Mouse (Mus musculus) telencephalon, adult 2 months (tissue): Measurements from ENCODE around the gene Ubxn6.

Experiments used
- DNase-seq: peaks from one replicate; pipeline ENCODE4 v3.0.0-alpha.2; 2011; ENCODE audit warnings: low read depth, low spot score

Gene Ubxn6

GRCm38 (mm10) chr17:56024931-56025330 lies 49.9 kb downstream of the Ubxn6 start:
- DNase-seq: no peak

- no peak for DNase-seq
Measured at GRCm38 (mm10) chr17:56024476-56024875, 50.4 kb downstream of the Ubxn6 start.

GRCm38 (mm10) chr17:56023386-56023785 lies 51.4 kb downstream of the Ubxn6 start:
- no peak for DNase-seq

DNA sequence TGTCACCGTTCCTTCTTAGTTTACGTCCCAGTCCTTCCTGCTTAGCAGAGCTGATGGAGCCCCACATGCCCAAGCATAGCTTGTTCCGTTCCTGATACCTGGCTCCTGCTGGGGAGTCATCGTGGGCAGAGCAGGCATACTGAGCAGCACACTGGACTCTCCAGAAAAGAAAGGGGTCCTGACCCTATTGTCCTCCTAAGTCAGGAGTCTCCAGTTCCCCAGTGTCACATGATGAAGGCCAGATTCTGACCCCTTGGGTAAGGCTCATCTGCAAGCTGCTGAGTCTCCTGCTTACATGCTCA lies 51.9 kb downstream of the Ubxn6 start:
- DNase-seq: no peak

DNA sequence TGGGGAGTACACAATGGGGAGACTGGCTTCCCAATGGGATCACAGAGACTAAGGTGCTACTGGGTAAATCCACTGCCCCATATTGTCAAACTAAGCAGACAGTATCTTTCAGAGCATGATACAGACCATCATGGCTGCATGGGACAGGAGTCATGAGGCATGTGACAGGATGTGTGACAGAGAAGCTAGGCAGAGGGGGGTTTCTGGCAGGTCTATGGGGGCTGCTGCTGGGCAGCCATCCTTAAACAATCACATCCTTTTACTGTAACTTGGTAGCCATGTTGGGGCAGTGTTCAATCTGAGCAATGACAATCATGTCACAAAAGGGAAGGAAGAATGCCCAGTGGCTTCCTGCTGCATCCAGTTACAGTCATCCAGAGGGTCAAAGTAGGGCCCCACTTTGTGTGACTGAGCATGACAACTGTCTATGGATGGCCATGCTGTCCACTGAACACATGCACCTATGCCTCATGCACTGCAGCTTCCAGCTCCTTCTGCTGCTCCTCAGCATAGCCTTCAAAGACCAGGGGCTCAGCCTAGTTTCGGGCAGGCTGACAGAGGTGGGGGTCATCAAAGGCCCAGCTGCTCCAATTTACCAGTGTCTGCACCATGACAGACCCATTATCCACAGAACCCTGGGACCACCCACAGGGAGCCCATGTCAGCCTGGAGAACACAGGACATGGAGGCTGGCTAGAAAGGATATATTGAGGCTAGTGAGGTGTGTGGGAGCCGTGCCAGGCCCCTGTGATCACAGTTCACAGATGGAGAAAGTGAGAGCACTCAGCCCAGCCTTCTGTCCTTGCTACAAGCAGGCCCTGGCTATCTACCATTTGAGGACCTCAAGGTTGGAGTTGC lies 52.5 kb downstream of the Ubxn6 start:
- no peak for DNase-seq

DNA sequence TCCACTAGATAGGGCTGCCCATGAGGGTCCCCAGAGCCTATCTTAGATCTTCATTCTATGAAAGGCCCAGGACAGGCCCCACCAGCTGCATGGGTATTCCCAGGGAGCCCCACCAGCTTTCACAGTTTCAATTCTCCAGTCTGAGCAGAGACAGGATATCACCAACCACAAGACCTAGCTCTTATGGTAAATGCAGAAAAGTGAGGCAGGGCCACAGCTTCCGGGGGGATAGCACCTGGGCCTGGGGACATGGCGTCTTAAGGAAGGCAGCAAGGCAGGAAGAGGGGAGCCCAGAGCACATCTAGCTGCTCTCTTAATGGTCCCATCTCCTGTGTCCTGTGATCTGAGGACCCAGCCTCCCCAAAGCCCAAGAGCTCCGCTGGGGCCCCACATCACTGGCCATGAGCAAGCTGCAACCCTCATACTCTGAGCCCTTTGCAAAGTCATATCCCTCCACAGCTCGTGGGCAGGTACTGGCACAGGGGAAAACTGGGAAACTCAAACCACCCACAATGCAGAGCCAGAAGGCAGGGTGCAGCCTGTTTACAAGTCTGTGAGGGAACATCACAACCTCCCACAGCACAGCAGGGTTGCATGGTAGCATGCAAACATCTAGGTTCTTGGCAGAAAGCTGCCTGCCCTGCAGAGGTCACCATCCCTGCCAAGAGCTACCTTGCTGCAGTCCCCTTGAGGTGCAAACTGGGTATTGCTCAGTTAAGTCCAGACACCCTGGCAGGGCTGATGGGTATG lies 53.5 kb downstream of the Ubxn6 start:
- DNase-seq: peak; percentile 76

DNA sequence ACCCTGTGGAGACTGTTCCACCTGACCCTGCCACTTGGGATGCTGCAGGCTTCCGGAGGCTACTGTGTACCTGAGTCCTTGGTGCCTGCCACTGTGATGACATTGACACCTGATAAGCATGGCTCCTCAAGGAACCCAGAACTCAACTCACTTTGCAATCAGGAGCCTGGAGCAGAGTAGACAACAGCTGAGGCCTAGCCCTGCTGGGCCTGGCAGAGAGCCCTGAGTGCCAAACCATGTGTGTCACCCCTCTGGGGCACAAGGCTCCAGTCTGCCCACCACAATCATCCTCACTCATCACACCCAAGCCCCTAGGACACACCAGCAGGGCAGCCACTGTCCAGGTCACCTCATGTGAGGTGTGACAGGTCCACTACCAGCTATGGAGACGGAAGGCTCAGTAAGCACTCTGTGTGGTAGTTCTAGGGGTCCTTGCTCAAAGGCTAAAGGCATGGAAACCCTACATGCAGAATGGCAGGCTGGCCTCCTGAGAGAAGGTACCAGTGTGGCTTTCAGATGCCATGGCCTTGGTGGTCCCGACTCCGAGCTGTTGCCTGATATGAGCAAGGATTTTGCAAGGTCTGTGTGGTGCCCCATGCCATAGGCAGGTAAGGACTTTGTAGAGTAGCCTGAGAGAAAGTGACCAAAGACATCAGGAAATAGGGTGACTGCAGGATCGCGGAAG lies 54.3 kb downstream of the Ubxn6 start:
- DNase-seq: no peak

DNA sequence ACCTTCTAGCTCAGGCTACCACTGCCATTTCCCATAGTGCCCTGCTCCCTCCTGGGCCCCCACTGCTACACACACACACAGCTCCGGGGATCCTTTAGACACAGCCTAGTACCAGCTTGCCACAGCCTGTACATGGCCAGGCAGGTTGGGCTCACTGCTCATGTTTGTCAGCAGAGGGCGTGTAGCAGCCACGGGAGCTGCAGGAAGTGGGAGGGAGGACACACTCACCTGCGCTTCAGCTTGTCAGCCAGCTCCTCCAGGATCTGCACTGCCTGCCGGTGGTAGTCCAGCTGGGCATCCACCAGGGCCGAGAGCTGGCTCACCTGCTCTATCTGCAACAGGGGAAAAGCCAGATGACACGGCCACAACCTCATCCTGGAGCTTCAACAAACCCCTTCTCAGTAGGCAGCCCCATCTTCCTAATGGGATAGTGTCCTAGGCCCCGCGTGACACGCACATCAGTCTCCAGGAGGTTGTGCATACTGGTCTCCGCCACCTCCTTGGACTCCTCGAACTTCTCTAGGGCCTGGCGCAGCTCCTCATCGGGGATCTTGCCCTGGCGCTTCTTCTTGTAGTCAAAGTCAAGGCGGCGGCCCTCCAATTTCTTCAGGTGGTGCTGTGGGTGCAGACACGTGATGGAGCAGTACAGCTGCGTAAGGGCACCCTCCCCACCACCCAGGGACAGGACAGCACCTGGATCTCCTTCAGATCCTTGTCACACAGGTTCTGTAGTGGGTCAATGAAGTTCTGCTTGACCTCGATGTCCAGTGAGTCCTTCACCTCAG lies 56.3 kb downstream of the Ubxn6 start:
- peak; percentile 64 for DNase-seq

DNA sequence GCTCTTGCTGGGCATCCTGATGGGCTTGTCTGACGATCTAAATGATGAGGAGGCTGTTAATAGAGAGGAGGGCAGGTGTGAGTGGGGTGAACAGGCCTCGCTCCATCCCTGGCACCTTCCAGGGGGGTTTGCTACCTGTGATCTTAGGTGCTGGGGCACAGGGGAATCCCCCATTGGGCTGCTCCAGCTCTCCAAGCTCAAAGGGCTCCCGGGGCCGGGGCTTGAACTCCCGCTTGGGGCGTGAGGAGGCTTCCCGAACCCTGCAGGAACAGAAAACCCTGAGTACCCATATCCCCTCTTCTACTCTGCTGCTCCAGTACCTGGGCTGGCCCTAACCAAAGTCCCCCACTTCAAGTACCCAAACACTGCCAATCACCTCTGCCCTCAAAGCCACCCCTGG lies 57.0 kb downstream of the Ubxn6 start:
- no peak for DNase-seq
